Mouse (Mus musculus): ENCODE data around the gene Olfr1062. TPM values are rescaled to one million over a fixed set of nuclear protein-coding genes. Genes with fewer than 3 reads are reported as not detected.
"Not testable (repeated sequence)": the region's sequence is repeated elsewhere in the genome, so short reads cannot be mapped to it uniquely, and the experiment has no call there.

The Olfr1062 gene
- polyA plus RNA-seq (2016; fragmentation: Nextera tagmentation; extraction: Ambion mirVana), result not detected in 2 replicates

DNA sequence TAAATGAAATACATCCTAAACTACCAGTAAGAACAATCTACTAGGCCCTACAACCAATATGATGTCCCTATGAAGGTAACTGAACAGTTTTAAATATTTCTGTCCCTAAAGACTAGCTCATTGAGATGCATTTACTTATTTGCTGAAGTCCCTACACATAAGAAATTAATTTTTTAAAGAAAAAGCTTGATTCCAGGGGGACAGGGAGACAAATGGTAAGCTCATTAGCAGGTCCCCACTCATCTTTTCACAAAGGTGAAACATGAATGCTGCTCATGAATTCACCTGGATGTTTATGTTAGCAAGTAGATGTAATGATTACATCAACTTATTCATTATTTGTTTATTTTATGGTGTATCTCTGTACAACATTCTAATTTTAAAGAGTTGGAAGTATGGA lies at the start of gene Olfr1062:
Gene Olfr1062 (minus strand): TSS at position 101 of the 400 bp plus-strand sequence.
- not testable (repeated sequence) for H3K9me3 ChIP-seq; H3K36me3 ChIP-seq; H3K4me1 ChIP-seq; H3K27me3 ChIP-seq (ENCODE audit: insufficient read depth, poor library complexity, severe bottlenecking); H3K4me3 ChIP-seq; H3K27ac ChIP-seq; DNase-seq (ENCODE audit: low spot score)

DNA sequence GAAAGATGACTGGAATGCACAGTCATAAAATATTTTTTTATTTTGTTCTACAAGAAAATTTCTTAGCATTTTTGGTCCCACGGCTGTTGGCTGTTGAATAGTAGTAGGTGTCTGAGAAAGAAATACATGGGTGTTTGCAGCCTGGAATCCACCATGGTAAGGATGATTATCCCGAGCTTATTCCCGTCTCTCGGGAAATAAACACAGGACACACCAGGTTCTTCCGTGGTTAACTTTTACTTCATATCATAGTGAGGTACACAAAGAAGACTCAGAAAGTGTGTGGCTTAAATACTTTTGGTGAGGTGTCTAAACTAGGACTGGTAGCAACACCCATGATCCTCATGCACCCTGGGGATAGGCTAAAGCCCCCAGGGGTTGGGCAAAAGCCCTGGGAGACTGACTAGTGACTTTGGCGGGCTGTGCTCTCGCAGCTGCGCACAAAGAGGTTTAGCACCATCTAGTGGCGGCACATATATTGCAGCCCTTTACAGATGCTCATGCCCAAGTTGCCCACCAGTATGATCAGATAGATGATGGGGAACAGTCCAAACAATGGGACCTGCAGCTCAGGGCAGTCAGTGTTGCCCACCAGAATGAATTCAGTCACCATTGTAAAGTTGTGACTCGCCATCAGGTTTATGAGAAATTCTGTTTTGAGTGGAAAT lies 38.0 kb upstream of the Olfr1062 start:
- H3K27me3 ChIP-seq (ENCODE audit: insufficient read depth, poor library complexity, severe bottlenecking), result no peaks in the 10 kb centered on the region
- H3K9me3 ChIP-seq, result no peaks in the 10 kb centered on the region
- no peaks in the 10 kb centered on the region for H3K36me3 ChIP-seq
- no peak overlapping the region for H3K27ac ChIP-seq
- no peak overlapping the region for H3K4me3 ChIP-seq
- H3K4me1 ChIP-seq, result no peaks in the 10 kb centered on the region
- DNase-seq (ENCODE audit: low spot score), result peak; percentile 77
- WGBS, result 41% methylated on average over 10 of the region's 10 CpGs

GRCm38 (mm10) chr2:86460434-86460833 lies 33.9 kb upstream of the Olfr1062 start:
- no peak overlapping the region for H3K27ac ChIP-seq
- no peaks in the 10 kb centered on the region for H3K27me3 ChIP-seq (ENCODE audit: insufficient read depth, poor library complexity, severe bottlenecking)
- no peaks in the 10 kb centered on the region for H3K9me3 ChIP-seq
- DNase-seq (ENCODE audit: low spot score), result no peak
- H3K4me3 ChIP-seq, result no peak overlapping the region
- H3K4me1 ChIP-seq, result no peaks in the 10 kb centered on the region
- 61% methylated on average over 1 of the region's 1 CpGs for WGBS
- no peaks in the 10 kb centered on the region for H3K36me3 ChIP-seq

DNA sequence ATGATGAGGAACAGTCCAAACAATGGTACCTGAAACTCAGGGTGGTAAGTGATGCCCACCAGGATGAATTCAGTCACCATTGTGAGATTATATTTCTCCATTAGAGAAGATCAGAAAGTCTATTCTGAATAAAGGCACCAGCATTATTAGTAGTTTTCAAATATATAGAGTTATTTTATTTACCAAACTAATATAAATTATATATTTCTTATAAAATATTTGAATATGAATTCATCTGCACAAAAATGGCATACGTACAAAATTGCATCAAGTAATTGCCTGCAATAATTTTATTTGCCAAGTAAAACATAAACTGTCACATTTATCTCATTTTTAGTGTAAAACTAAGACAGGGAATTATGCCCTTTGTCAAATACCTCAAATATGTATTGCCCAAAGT lies 29.6 kb upstream of the Olfr1062 start, which contains the start of gene Olfr1066:
Gene Olfr1066 (minus strand): TSS at position 101 of the 400 bp plus-strand sequence.
- no peaks in the 10 kb centered on the region for H3K4me1 ChIP-seq
- no peak within 1 kb of the TSS for H3K4me3 ChIP-seq
- H3K27ac ChIP-seq, result no peak within 1 kb of the TSS
- no peaks in the 10 kb centered on the region for H3K27me3 ChIP-seq (ENCODE audit: insufficient read depth, poor library complexity, severe bottlenecking)
- no peak for DNase-seq (ENCODE audit: low spot score)
- H3K9me3 ChIP-seq, result no peaks in the 10 kb centered on the region
- WGBS, result 81% methylated on average over 1 of the region's 1 CpGs
- no peaks in the 10 kb centered on the region for H3K36me3 ChIP-seq

GRCm38 (mm10) chr2:86450491-86450890 lies 23.9 kb upstream of the Olfr1062 start, which contains the start of gene Olfr1065:
Gene Olfr1065, minus strand, starts transcription at chr2:86450591.
- not testable (repeated sequence) for DNase-seq (ENCODE audit: low spot score); H3K4me1 ChIP-seq; H3K27me3 ChIP-seq (ENCODE audit: insufficient read depth, poor library complexity, severe bottlenecking); H3K9me3 ChIP-seq; H3K4me3 ChIP-seq; H3K36me3 ChIP-seq; H3K27ac ChIP-seq
- WGBS, result no CpG with 5 or more reads among the region's 1 CpGs

DNA sequence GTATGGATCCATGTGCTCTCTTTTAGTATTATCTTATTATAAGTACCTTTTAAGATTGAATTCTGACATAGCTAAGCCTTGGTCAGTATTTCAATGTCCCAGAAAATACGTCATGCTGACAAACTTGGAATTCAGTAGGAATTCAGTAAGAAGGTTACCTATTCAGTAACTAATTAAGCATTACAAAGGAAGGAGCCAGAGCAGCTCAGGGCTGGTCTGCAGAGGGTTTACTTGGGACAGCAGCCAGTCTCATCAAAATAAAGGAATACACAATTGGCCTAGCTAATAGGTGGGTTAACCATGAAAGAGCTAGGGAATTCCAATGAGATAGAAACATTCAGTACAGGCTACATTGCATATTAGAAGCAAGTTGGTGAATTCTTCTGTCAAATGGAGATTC lies 15.6 kb upstream of the Olfr1062 start:
- not testable (repeated sequence) for DNase-seq (ENCODE audit: low spot score); H3K27me3 ChIP-seq (ENCODE audit: insufficient read depth, poor library complexity, severe bottlenecking); H3K4me3 ChIP-seq; H3K9me3 ChIP-seq; H3K36me3 ChIP-seq; H3K27ac ChIP-seq; H3K4me1 ChIP-seq
- 66% methylated on average over 1 of the region's 1 CpGs for WGBS

- not testable (repeated sequence) for H3K4me3 ChIP-seq; H3K4me1 ChIP-seq; H3K27ac ChIP-seq; DNase-seq (ENCODE audit: low spot score); H3K27me3 ChIP-seq (ENCODE audit: insufficient read depth, poor library complexity, severe bottlenecking); H3K36me3 ChIP-seq; H3K9me3 ChIP-seq
- WGBS, result 89% methylated on average over 8 of the region's 8 CpGs
Measured at GRCm38 (mm10) chr2:86428511-86428910, 2.0 kb upstream of the Olfr1062 start.

GRCm38 (mm10) chr2:86413950-86414349 lies 12.6 kb downstream of the Olfr1062 start, which contains the start of gene Olfr1061:
Gene Olfr1061, minus strand, starts transcription at chr2:86414050.
- Histone ChIP-seq H3K9me3 (no peaks in the 10 kb centered on the region), H3K27ac (no peak within 1 kb of the TSS), H3K27me3 (ENCODE audit: insufficient read depth, poor library complexity, severe bottlenecking) (no peaks in the 10 kb centered on the region), H3K4me3 (no peak within 1 kb of the TSS), H3K36me3 (no peaks in the 10 kb centered on the region), H3K4me1 (no peaks in the 10 kb centered on the region)
- no peak for DNase-seq (ENCODE audit: low spot score)
- WGBS, result 78% methylated on average over 1 of the region's 1 CpGs

- Histone ChIP-seq H3K9me3 (no peaks in the 10 kb centered on the region), H3K27me3 (ENCODE audit: insufficient read depth, poor library complexity, severe bottlenecking) (no peaks in the 10 kb centered on the region), H3K27ac (no peak overlapping the region), H3K4me1 (no peaks in the 10 kb centered on the region), H3K4me3 (no peak overlapping the region), H3K36me3 (no peaks in the 10 kb centered on the region)
- 69% methylated on average over 2 of the region's 2 CpGs for WGBS
- DNase-seq (ENCODE audit: low spot score), result no peak
Measured at GRCm38 (mm10) chr2:86395114-86395513, 31.4 kb downstream of the Olfr1062 start.

GRCm38 (mm10) chr2:86388461-86388860 lies 38.1 kb downstream of the Olfr1062 start, which contains the start of gene Olfr1058:
Gene Olfr1058, minus strand, starts transcription at chr2:86388561.
- H3K4me3 ChIP-seq; H3K4me1 ChIP-seq; H3K9me3 ChIP-seq; H3K27me3 ChIP-seq (ENCODE audit: insufficient read depth, poor library complexity, severe bottlenecking); H3K27ac ChIP-seq; DNase-seq (ENCODE audit: low spot score); H3K36me3 ChIP-seq: not testable (repeated sequence)

GRCm38 (mm10) chr2:86378293-86378692 lies 48.3 kb downstream of the Olfr1062 start, which contains the start of gene Olfr1057:
Gene Olfr1057, minus strand, starts transcription at chr2:86378393.
- Histone ChIP-seq H3K9me3 (no peaks in the 10 kb centered on the region), H3K4me3 (no peak within 1 kb of the TSS), H3K4me1 (no peaks in the 10 kb centered on the region), H3K36me3 (no peaks in the 10 kb centered on the region), H3K27ac (no peak within 1 kb of the TSS), H3K27me3 (ENCODE audit: insufficient read depth, poor library complexity, severe bottlenecking) (no peaks in the 10 kb centered on the region)
- DNase-seq (ENCODE audit: low spot score), result no peak
